Mouse (Mus musculus) hindbrain, embryonic 10.5 days (tissue): ENCODE results near the gene Siglecg. TPM values are rescaled to one million over a fixed set of nuclear protein-coding genes. Genes with fewer than 3 reads are reported as not detected.
"Not testable (repeated sequence)": the region's sequence is repeated elsewhere in the genome, so short reads cannot be mapped to it uniquely, and the experiment has no call there.

Source experiments
- DNase-seq: peaks from one replicate; pipeline ENCODE4 v3.0.0-alpha.2; 2017; ENCODE audit warnings: low spot score
- H3K27ac ChIP-seq: fragments of 300-500 bp; sonication (generic); 2 replicates; pipeline ENCODE4 v1.5.1; 2016; ENCODE audit warnings: mild to moderate bottlenecking, moderate library complexity
- H3K27me3 ChIP-seq: fragments of 300-500 bp; sonication (generic); 2 replicates; pipeline ENCODE4 v1.6.1; 2016; ENCODE audit warnings: mild to moderate bottlenecking; ENCODE audit not compliant: poor library complexity, insufficient read depth, severe bottlenecking
- H3K36me3 ChIP-seq: fragments of 300-500 bp; sonication (generic); 2 replicates; pipeline ENCODE4 v1.6.1; 2016; ENCODE audit warnings: mild to moderate bottlenecking, moderate library complexity
- H3K4me1 ChIP-seq: fragments of 300-500 bp; sonication (generic); replicated peaks from 2 replicates; pipeline ENCODE4 v1.6.1; 2016; ENCODE audit warnings: mild to moderate bottlenecking
- H3K4me3 ChIP-seq: fragments of 300-500 bp; sonication (generic); 2 replicates; pipeline ENCODE4 v1.5.1; 2016; ENCODE audit warnings: mild to moderate bottlenecking, moderate library complexity
- H3K9me3 ChIP-seq: fragments of 300-500 bp; sonication (generic); 2 replicates; pipeline ENCODE4 v1.6.1; 2016; ENCODE audit warnings: mild to moderate bottlenecking, moderate library complexity
- WGBS: fragments of 180-500 bp; shearing (Covaris S2); methylation state at CpG from one replicate; pipeline ENCODE4 v1.1.7; 2016; 5-methylcytosine and 5-hydroxymethylcytosine counted together
- polyA plus RNA-seq: library from polyadenylated mRNA; unstranded; fragments of >200 nt; fragmentation: Nextera tagmentation; extraction: Ambion mirVana; gene quantifications from 2 replicates; pipeline ENCODE4 v1.2.1, GENCODE M21; 2016

The Siglecg gene
- polyA plus RNA-seq, result 0.14 and 0.17 TPM in 2 replicates

- peaks cover 5% of the 10 kb centered on the region for H3K4me1 ChIP-seq
- no peak for DNase-seq
- no peaks in the 10 kb centered on the region for H3K36me3 ChIP-seq
- H3K4me3 ChIP-seq, result no peak within 1 kb of the TSS
- H3K27ac ChIP-seq, result no peak within 1 kb of the TSS
- 80% methylated on average over 4 of the region's 4 CpGs for WGBS
- H3K27me3 ChIP-seq, result no peaks in the 10 kb centered on the region
- no peaks in the 10 kb centered on the region; the same call in 1 of the 2 replicates for H3K9me3 ChIP-seq
These were observed at the start of gene Siglecg for GRCm38 (mm10) chr7:43408131-43408553. Gene Siglecg (plus strand): TSS chr7:43408204.

- Histone ChIP-seq H3K4me1 (peaks cover 9% of the 10 kb centered on the region), H3K4me3 (no peak overlapping the region), H3K36me3 (no peaks in the 10 kb centered on the region), H3K27ac (no peak overlapping the region), H3K27me3 (no peaks in the 10 kb centered on the region), H3K9me3 (no peaks in the 10 kb centered on the region)
- DNase-seq, result no peak
- WGBS, result 91% methylated on average over 3 of the region's 3 CpGs
These were observed 49.4 kb upstream of the Siglecg start for GRCm38 (mm10) chr7:43358556-43358955.

GRCm38 (mm10) chr7:43361442-43361841, 46.6 kb upstream of the Siglecg start:
- WGBS, result 79% methylated on average over 1 of the region's 1 CpGs
- no peaks in the 10 kb centered on the region for H3K36me3 ChIP-seq
- no peak for DNase-seq
- no peak overlapping the region for H3K27ac ChIP-seq
- H3K9me3 ChIP-seq, result no peaks in the 10 kb centered on the region
- H3K4me3 ChIP-seq, result no peak overlapping the region
- H3K27me3 ChIP-seq, result no peaks in the 10 kb centered on the region
- H3K4me1 ChIP-seq, result no peaks in the 10 kb centered on the region

GRCm38 (mm10) chr7:43362021-43362420, 46.0 kb upstream of the Siglecg start:
- no peak overlapping the region for H3K4me3 ChIP-seq
- no peaks in the 10 kb centered on the region for H3K36me3 ChIP-seq
- no peaks in the 10 kb centered on the region for H3K27me3 ChIP-seq
- no peak for DNase-seq
- H3K4me1 ChIP-seq, result no peaks in the 10 kb centered on the region
- H3K27ac ChIP-seq, result no peak overlapping the region
- no peaks in the 10 kb centered on the region for H3K9me3 ChIP-seq
- 80% methylated on average over 4 of the region's 4 CpGs for WGBS

GRCm38 (mm10) chr7:43378226-43378625, 29.8 kb upstream of the Siglecg start:
- H3K27ac ChIP-seq, result no peak overlapping the region
- H3K4me3 ChIP-seq, result no peak overlapping the region
- WGBS, result 21% methylated on average over 5 of the region's 5 CpGs

GRCm38 (mm10) chr7:43392349-43393121, 15.5 kb upstream of the Siglecg start:
- Histone ChIP-seq H3K4me1 (no peaks in the 10 kb centered on the region), H3K9me3 (no peaks in the 10 kb centered on the region), H3K36me3 (no peaks in the 10 kb centered on the region), H3K27me3 (no peaks in the 10 kb centered on the region), H3K4me3 (no peak overlapping the region), H3K27ac (no peak overlapping the region)
- DNase-seq, result no peak
- WGBS, result 83% methylated on average over 8 of the region's 8 CpGs

More at GRCm38 (mm10) chr7:43378226-43378625, 29.8 kb upstream of the Siglecg start:
- peak; percentile 34 for DNase-seq
- Histone ChIP-seq H3K9me3 (no peaks in the 10 kb centered on the region), H3K4me1 (no peaks in the 10 kb centered on the region), H3K36me3 (no peaks in the 10 kb centered on the region), H3K27me3 (no peaks in the 10 kb centered on the region)

- no peaks in the 10 kb centered on the region for H3K4me1 ChIP-seq
- no peaks in the 10 kb centered on the region for H3K36me3 ChIP-seq
- H3K27ac ChIP-seq, result no peak overlapping the region
- no peaks in the 10 kb centered on the region for H3K27me3 ChIP-seq
- H3K9me3 ChIP-seq, result no peaks in the 10 kb centered on the region
- no peak overlapping the region for H3K4me3 ChIP-seq
- 90% methylated on average over 2 of the region's 2 CpGs for WGBS
- DNase-seq, result no peak
These were observed 8.5 kb upstream of the Siglecg start for GRCm38 (mm10) chr7:43399501-43399900.

- Histone ChIP-seq H3K4me1 (no peaks in the 10 kb centered on the region), H3K4me3 (no peak overlapping the region), H3K9me3 (no peaks in the 10 kb centered on the region), H3K27me3 (no peaks in the 10 kb centered on the region), H3K36me3 (no peaks in the 10 kb centered on the region), H3K27ac (no peak overlapping the region)
- DNase-seq, result no peak
- WGBS, result 65% methylated on average over 2 of the region's 2 CpGs
These were observed 5.3 kb upstream of the Siglecg start for GRCm38 (mm10) chr7:43402718-43403117.

GRCm38 (mm10) chr7:43407573-43407972, 431 bp upstream of the Siglecg start:
- WGBS, result 88% methylated on average over 3 of the region's 3 CpGs
- H3K27ac ChIP-seq, result no peak overlapping the region
- peaks cover 5% of the 10 kb centered on the region for H3K4me1 ChIP-seq
- no peak overlapping the region for H3K4me3 ChIP-seq
- no peak for DNase-seq
- H3K36me3 ChIP-seq, result no peaks in the 10 kb centered on the region
- no peaks in the 10 kb centered on the region; the same call in 1 of the 2 replicates for H3K9me3 ChIP-seq
- H3K27me3 ChIP-seq, result no peaks in the 10 kb centered on the region

- H3K9me3 ChIP-seq, result no peaks in the 10 kb centered on the region; the same call in 1 of the 2 replicates
- no peak overlapping the region for H3K27ac ChIP-seq
- peaks cover 5% of the 10 kb centered on the region for H3K4me1 ChIP-seq
- WGBS, result 73% methylated on average over 3 of the region's 3 CpGs
- DNase-seq, result no peak
- no peak overlapping the region for H3K4me3 ChIP-seq
- no peaks in the 10 kb centered on the region for H3K36me3 ChIP-seq
- H3K27me3 ChIP-seq, result no peaks in the 10 kb centered on the region
These were observed 1.1 kb downstream of the Siglecg start for GRCm38 (mm10) chr7:43409084-43409483.

GRCm38 (mm10) chr7:43411724-43412123, 3.7 kb downstream of the Siglecg start:
- not testable (repeated sequence) for H3K27me3 ChIP-seq, H3K4me3 ChIP-seq, H3K4me1 ChIP-seq, H3K9me3 ChIP-seq, H3K27ac ChIP-seq, H3K36me3 ChIP-seq
- WGBS, result 29% methylated on average over 4 of the region's 4 CpGs
- peak; percentile 10 for DNase-seq

- peaks cover 5% of the 10 kb centered on the region; the same call in 1 of the 2 replicates for H3K9me3 ChIP-seq
- WGBS, result 83% methylated on average over 10 of the region's 10 CpGs
- no peak overlapping the region for H3K4me3 ChIP-seq
- no peaks in the 10 kb centered on the region for H3K36me3 ChIP-seq
- no peaks in the 10 kb centered on the region for H3K4me1 ChIP-seq
- DNase-seq, result peak; percentile 5
- no peaks in the 10 kb centered on the region for H3K27me3 ChIP-seq
- H3K27ac ChIP-seq, result no peak overlapping the region
These were observed 9.3 kb downstream of the Siglecg start for GRCm38 (mm10) chr7:43417298-43417697.

- 11% methylated on average over 11 of the region's 11 CpGs for WGBS
- H3K4me3 ChIP-seq, result peak overlapping the region; percentile 21; the same call in 1 of the 2 replicates
These were observed 15.1 kb downstream of the Siglecg start for GRCm38 (mm10) chr7:43422995-43423617.

More at GRCm38 (mm10) chr7:43422995-43423617, 15.1 kb downstream of the Siglecg start:
- Histone ChIP-seq H3K4me1 (0 out of 2 replicates have a peak, but pooled peaks cover 5% of the 10 kb centered on the region), H3K36me3 (no peaks in the 10 kb centered on the region), H3K27me3 (no peaks in the 10 kb centered on the region), H3K27ac (no peak overlapping the region), H3K9me3 (no peaks in the 10 kb centered on the region)
- peak; percentile 85 for DNase-seq
